8 mouse cellular contexts compared by ENCODE assay signal in genomic region chr4:55006024-55006423, GRCm38 (mm10).
DNase-seq lines count a peak whose midpoint lies in the region; ATAC-seq and TF ChIP-seq lines count a peak whose summit lies in the region.

No protein-coding gene starts in this region.

- intact Hi-C loops in heart, adult 2 months (cut with DNase I), result loop anchor here (5.0 kb wide), 1 partner anchor 71 kb away; no protein-coding TSS in a partner anchor

- WGBS in heart, adult 2 months, result 61% methylated on average over 1 of the region's 1 CpGs
- 32% methylated on average over 1 of the region's 1 CpGs for WGBS in forebrain, embryonic 14.5 days
- WGBS in limb, embryonic 14.5 days, result 63% methylated on average over 1 of the region's 1 CpGs

- H3K79me2 ChIP-seq in heart, adult 2 months (replicated peaks; ENCODE audit: control insufficient read depth, insufficient read depth, low read length), result no peaks in the 10 kb centered on the region

- peak overlapping the region; percentile 35; the same call in 1 of the 2 replicates for H3K4me2 ChIP-seq in forebrain, embryonic 14.5 days (ENCODE audit: low read length)
- peak overlapping the region; percentile 38; the same call in 1 of the 2 replicates for H3K4me2 ChIP-seq in limb, embryonic 14.5 days (replicated peaks; ENCODE audit: low read depth, low read length, severe bottlenecking)

- peak overlapping the region; percentile 67 for H3K27ac ChIP-seq in heart, adult 2 months
- H3K27ac ChIP-seq in forebrain, embryonic 14.5 days (ENCODE audit: low read depth, low read length), result peak overlapping the region; percentile 90
- peak overlapping the region; percentile 61; the same call in 1 of the 2 replicates for H3K27ac ChIP-seq in limb, embryonic 14.5 days (replicated peaks; ENCODE audit: low read depth, low read length)

- peaks cover 28% of the 10 kb centered on the region for H3K4me1 ChIP-seq in heart, adult 2 months (ENCODE audit: control insufficient read depth, insufficient read depth, low read length)
- peaks cover 32% of the 10 kb centered on the region for H3K4me1 ChIP-seq in forebrain, embryonic 14.5 days (ENCODE audit: control insufficient read depth, insufficient read depth, low read length)
- H3K4me1 ChIP-seq in limb, embryonic 14.5 days (ENCODE audit: control insufficient read depth, insufficient read depth, low read length), result peaks cover 22% of the 10 kb centered on the region

- H3K9me3 ChIP-seq in forebrain, embryonic 14.5 days (replicated peaks; ENCODE audit: control insufficient read depth, low read length), result no peaks in the 10 kb centered on the region
- no peaks in the 10 kb centered on the region for H3K9me3 ChIP-seq in limb, embryonic 14.5 days (ENCODE audit: control insufficient read depth, low read length)

- TF ChIP-seq CTCF in heart, adult 2 months (IDR thresholded peaks at IDR 0.05), result no peak

- TF ChIP-seq EP300 in heart, adult 2 months (IDR thresholded peaks at IDR 0.05; ENCODE audit: insufficient read depth, low read depth, low read length), result no peak

- no peak overlapping the region for H3K9ac ChIP-seq in heart, adult 2 months (ENCODE audit: low read depth, low read length)
- no peak overlapping the region for H3K9ac ChIP-seq in forebrain, embryonic 14.5 days (ENCODE audit: low read length)
- H3K9ac ChIP-seq in limb, embryonic 14.5 days (ENCODE audit: low read depth, low read length, severe bottlenecking), result no peak overlapping the region

- H3K4me3 ChIP-seq in heart, adult 2 months, result no peak overlapping the region; the same call in 1 of the 2 replicates
- H3K4me3 ChIP-seq in forebrain, embryonic 14.5 days (ENCODE audit: low read depth, low read length), result no peak overlapping the region
- no peak overlapping the region for H3K4me3 ChIP-seq in limb, embryonic 14.5 days (replicated peaks; ENCODE audit: low read length)

- TF ChIP-seq POLR2A in heart, adult 2 months (IDR thresholded peaks at IDR 0.05; ENCODE audit: insufficient read depth, low read depth, low read length), result no peak
- TF ChIP-seq POLR2A in limb, embryonic 14.5 days (IDR thresholded peaks at IDR 0.05; ENCODE audit: borderline replicate concordance, extremely low read depth, insufficient read depth, insufficient read length), result no peak

- H3K36me3 ChIP-seq in heart, adult 2 months (ENCODE audit: control insufficient read depth, insufficient read depth, low read length), result peaks cover 27% of the 10 kb centered on the region
- peaks cover 48% of the 10 kb centered on the region for H3K36me3 ChIP-seq in forebrain, embryonic 14.5 days (ENCODE audit: control insufficient read depth, insufficient read depth, low read length)
- H3K36me3 ChIP-seq in limb, embryonic 14.5 days (ENCODE audit: control insufficient read depth, insufficient read depth, low read length), result peaks cover 39% of the 10 kb centered on the region

- DNase-seq in heart, adult 2 months, result no peak
- no peak for DNase-seq in heart, postnatal 4 days
- peak; percentile 11 for DNase-seq in 3T3-L1 (ENCODE audit: low read depth, low spot score)
- no peak for DNase-seq in forebrain, embryonic 14.5 days (ENCODE audit: low spot score)
- no peak for DNase-seq in limb, embryonic 14.5 days (ENCODE audit: low spot score)
- no peak for DNase-seq in right cerebral cortex, postnatal 25 days
- DNase-seq in urinary bladder, postnatal 36 days (ENCODE audit: low spot score in 2 of 2), result no peak
- DNase-seq in ovary, postnatal 36 days (ENCODE audit: low spot score), result no peak

- no peak for ATAC-seq in forebrain, embryonic 14.5 days
- no peak for ATAC-seq in limb, embryonic 14.5 days (ENCODE audit: low FRiP score, low read depth)

- no peaks in the 10 kb centered on the region for H3K27me3 ChIP-seq in heart, adult 2 months (ENCODE audit: control insufficient read depth, insufficient read depth, low read length)
- no peaks in the 10 kb centered on the region for H3K27me3 ChIP-seq in forebrain, embryonic 14.5 days (replicated peaks; ENCODE audit: control insufficient read depth, insufficient read depth, low read length)
- no peaks in the 10 kb centered on the region for H3K27me3 ChIP-seq in limb, embryonic 14.5 days (ENCODE audit: control insufficient read depth, insufficient read depth, low read length)
